Mouse (Mus musculus) adrenal gland, postnatal 10 days (tissue): Measurements from ENCODE around the gene Tmem128. TPM values are rescaled to one million over a fixed set of nuclear protein-coding genes. Genes with fewer than 3 reads are reported as not detected.

Source experiments
- DNase-seq: peaks from one replicate; pipeline ENCODE4 v3.0.0; 2021; ENCODE audit warnings: mixed read lengths
- total RNA-seq, 2 experiments: library from RNA; stranded (reverse); gene quantifications; 2 replicates each; pipeline ENCODE4 v1.2.3; 2021

Tmem128 gene
- total RNA-seq, 2 experiments from 2014 or later, result 39.0 to 41.6 TPM

GRCm38 (mm10) chr5:38277098-38277866 is 17.3 kb downstream of the Tmem128 start:
- peak; percentile 60 for DNase-seq

GRCm38 (mm10) chr5:38277936-38278600 is 18.1 kb downstream of the Tmem128 start:
- peak; percentile 68 for DNase-seq

- DNase-seq, result no peak
Measured at GRCm38 (mm10) chr5:38280075-38280474, 20.1 kb downstream of the Tmem128 start.

- DNase-seq, result no peak
Measured at GRCm38 (mm10) chr5:38285724-38286123, 25.7 kb downstream of the Tmem128 start.

- DNase-seq, result no peak
Measured at GRCm38 (mm10) chr5:38288476-38288875, 28.5 kb downstream of the Tmem128 start.

GRCm38 (mm10) chr5:38301761-38302411 is 41.9 kb downstream of the Tmem128 start:
- no peak for DNase-seq

- DNase-seq, result no peak
Measured at GRCm38 (mm10) chr5:38302651-38303050, 42.7 kb downstream of the Tmem128 start.

GRCm38 (mm10) chr5:38305241-38305640 is 45.3 kb downstream of the Tmem128 start:
- peak; percentile 70 for DNase-seq

GRCm38 (mm10) chr5:38307255-38308101 is 47.5 kb downstream of the Tmem128 start:
- peak; percentile 94 for DNase-seq

- peak; percentile 76 for DNase-seq
Measured at GRCm38 (mm10) chr5:38308873-38309272, 48.9 kb downstream of the Tmem128 start.

- no peak for DNase-seq
Measured at GRCm38 (mm10) chr5:38309795-38310194, 49.8 kb downstream of the Tmem128 start.

Other genes starting within 250 kb of the Tmem128 start
- 10 to 100 TPM; 46.0 to 48.2 TPM for gene Stx18, start 221.4 kb upstream of the Tmem128 start, total RNA-seq
- gene Nsg1, start 100.3 kb upstream of the Tmem128 start, total RNA-seq, result 10 to 100 TPM; 65.8 to 83.3 TPM
- gene Zbtb49, start 39.7 kb upstream of the Tmem128 start, total RNA-seq, result 10 to 100 TPM in 1 of 2 experiments, 1 to 10 TPM in 1; 7.0 to 12.4 TPM
- 10 to 100 TPM; 17.4 to 23.5 TPM for gene Lyar, start 39.7 kb upstream of the Tmem128 start, total RNA-seq
- 10 to 100 TPM; 48.5 to 58.9 TPM for gene Otop1, start 15.8 kb downstream of the Tmem128 start, total RNA-seq
- gene Drd5, start 59.2 kb downstream of the Tmem128 start, total RNA-seq, result not detected
- gene Slc2a9, start 243.0 kb downstream of the Tmem128 start, total RNA-seq, result 10 to 100 TPM; 10.6 to 11.1 TPM